Mouse (Mus musculus) layer of hippocampus, postnatal 25 days (tissue): ENCODE data around the gene Col15a1. TPM values are rescaled to one million over a fixed set of nuclear protein-coding genes. Genes with fewer than 3 reads are reported as not detected.

Experiments used
- DNase-seq, 2 experiments: peaks; one replicate each; pipeline ENCODE4 v3.0.0; 2022; ENCODE audit warnings: mixed read lengths in 2 of 2, low spot score in 1 of 2; ENCODE audit errors: extremely low spot score in 1 of 2
- total RNA-seq, 2 experiments: library from RNA; stranded (reverse); gene quantifications; 2 replicates each; pipeline ENCODE4 v1.2.3; 2021

Col15a1 gene
- total RNA-seq, 2 experiments from 2014 or later = 5.6 to 10.6 TPM

GRCm38 (mm10) chr4:47332812-47333343, 124.9 kb downstream of the Col15a1 start:
- no peak for DNase-seq

GRCm38 (mm10) chr4:47333541-47333940, 125.6 kb downstream of the Col15a1 start:
- no peak for DNase-seq

- DNase-seq = no peak
Observed at GRCm38 (mm10) chr4:47336941-47337600, 129.1 kb downstream of the Col15a1 start.

GRCm38 (mm10) chr4:47342632-47343031, 134.7 kb downstream of the Col15a1 start:
- no peak for DNase-seq

- DNase-seq = no peak
Observed at GRCm38 (mm10) chr4:47347022-47347421, 139.1 kb downstream of the Col15a1 start.

GRCm38 (mm10) chr4:47349759-47350158, 141.8 kb downstream of the Col15a1 start:
- no peak for DNase-seq

- DNase-seq = no peak
Observed at GRCm38 (mm10) chr4:47351386-47352049, 143.6 kb downstream of the Col15a1 start.

GRCm38 (mm10) chr4:47352061-47352661, 144.2 kb downstream of the Col15a1 start:
- peak; percentile 32 to 35 for DNase-seq

GRCm38 (mm10) chr4:47352803-47353388, 144.9 kb downstream of the Col15a1 start, which contains the start of gene Tgfbr1:
Tgfbr1 (plus strand) TSS chr4:47353222.
- DNase-seq = peak; percentile 85 to 87

- DNase-seq = peak; percentile 22 to 44
Observed at GRCm38 (mm10) chr4:47353416-47354111, 145.6 kb downstream of the Col15a1 start.

GRCm38 (mm10) chr4:47354304-47354703, 146.3 kb downstream of the Col15a1 start:
- no peak for DNase-seq

GRCm38 (mm10) chr4:47362662-47363061, 154.7 kb downstream of the Col15a1 start:
- no peak for DNase-seq

Other genes with a start within 250 kb of the Col15a1 start
- 100 to 1,000 TPM; 200 to 208 TPM for gene Gabbr2, start 216.3 kb upstream of the Col15a1 start, total RNA-seq
- 10 to 100 TPM; 18.8 to 23.5 TPM for gene Anks6, start 150.7 kb upstream of the Col15a1 start, total RNA-seq
- gene Galnt12, start 116.3 kb upstream of the Col15a1 start, total RNA-seq = under 1 TPM; 0.66 to 0.82 TPM
- gene Tgfbr1, start 145.1 kb downstream of the Col15a1 start, total RNA-seq = 10 to 100 TPM; 25.2 to 28.4 TPM